Mouse (Mus musculus): Measurements from ENCODE around the gene Sdhc.

The Sdhc gene

DNA sequence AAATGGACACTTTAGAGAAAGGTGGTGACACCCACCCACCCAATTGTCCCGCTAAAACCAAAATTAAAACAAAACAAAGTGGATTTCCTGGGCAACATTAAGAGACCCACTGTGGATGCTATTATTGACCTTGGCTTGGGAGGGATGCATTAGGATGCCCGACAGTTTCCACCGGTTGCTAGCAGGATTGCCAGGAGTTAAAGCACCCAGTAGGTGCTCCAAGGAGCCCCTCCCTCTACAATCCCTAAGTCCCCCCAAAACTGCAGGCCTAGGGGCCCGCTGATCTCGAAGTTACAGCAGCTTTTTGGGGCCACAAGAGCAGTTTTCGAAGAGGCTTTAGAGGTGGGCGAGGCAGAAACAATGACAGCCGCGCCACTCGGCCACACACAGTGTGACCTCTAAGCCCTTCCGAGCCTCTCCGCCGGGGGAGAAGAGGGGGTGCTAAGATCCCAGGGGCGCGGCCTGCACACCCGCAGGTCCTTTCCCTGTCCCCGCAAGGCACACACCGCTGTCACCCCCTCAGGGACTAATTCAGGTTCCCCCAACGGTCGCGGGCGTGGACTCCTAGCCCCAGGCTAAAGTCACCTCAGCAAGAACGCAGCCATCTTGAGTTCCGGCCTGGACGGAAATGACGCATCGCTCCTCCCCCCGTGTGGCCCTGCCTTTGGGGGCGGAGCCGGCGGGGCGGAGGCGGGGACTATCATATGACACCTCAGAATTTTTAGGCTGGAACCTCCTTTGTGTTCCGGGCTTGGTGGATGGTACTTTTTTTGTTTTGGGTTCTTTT is at the start of gene Sdhc, which contains the start of gene Mpz:
Sdhc (minus strand) TSS at position 630 of the 787 bp plus-strand sequence.
Mpz (plus strand) TSS at position 738 of the 787 bp plus-strand sequence.
- DNase-seq (ENCODE audit: low read depth, low spot score), result peak; percentile 98

DNA sequence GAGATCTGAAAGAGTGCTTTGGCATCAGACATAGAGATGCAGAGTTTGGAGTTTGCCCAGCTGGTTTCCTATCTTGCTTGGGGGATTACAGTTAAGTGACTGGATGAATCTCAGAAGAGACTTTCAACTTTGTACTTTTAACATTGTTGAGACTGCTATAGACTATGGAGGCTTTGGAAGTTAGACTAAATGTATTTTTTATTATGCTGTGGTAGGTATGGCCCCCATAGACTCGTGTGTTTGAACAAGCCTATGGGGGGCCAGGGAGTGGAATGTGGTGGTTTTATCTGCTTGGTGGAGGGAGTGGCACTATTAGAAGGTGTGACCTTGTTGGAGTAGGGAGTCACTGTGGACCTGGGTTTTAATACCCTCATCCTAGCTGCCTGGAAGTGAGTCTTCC is 49.1 kb upstream of the Sdhc start:
- DNase-seq (ENCODE audit: low read depth, low spot score), result no peak

DNA sequence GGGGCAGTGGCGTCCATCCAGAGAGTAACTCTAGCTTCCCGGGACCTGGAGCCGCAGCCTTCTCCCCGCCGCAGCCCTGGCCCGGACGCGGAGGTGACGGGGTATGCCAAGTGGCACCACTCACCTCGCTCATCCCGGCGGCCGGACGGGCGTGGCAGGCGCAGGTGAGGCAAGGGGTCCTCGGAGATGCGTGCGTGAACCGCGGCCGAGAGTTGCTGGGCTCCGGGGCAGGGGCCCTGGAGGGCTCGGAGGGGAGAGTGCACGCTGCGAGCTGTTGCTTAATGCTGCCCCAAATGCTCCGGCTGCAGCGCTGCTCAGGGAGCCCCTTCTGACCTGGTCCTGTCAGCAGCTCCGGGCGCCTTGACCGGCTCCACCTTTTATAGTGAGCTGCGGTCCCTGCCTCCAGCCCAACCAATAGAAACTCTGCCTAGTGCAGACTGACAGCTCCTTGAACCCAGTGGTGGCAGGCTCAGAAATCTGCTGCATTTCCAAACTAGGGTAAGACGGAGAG is 45.5 kb upstream of the Sdhc start, which contains the start of gene Pcp4l1:
Pcp4l1 (minus strand) TSS at position 382 of the 511 bp plus-strand sequence.
- DNase-seq (ENCODE audit: low read depth, low spot score), result peak; percentile 6

DNA sequence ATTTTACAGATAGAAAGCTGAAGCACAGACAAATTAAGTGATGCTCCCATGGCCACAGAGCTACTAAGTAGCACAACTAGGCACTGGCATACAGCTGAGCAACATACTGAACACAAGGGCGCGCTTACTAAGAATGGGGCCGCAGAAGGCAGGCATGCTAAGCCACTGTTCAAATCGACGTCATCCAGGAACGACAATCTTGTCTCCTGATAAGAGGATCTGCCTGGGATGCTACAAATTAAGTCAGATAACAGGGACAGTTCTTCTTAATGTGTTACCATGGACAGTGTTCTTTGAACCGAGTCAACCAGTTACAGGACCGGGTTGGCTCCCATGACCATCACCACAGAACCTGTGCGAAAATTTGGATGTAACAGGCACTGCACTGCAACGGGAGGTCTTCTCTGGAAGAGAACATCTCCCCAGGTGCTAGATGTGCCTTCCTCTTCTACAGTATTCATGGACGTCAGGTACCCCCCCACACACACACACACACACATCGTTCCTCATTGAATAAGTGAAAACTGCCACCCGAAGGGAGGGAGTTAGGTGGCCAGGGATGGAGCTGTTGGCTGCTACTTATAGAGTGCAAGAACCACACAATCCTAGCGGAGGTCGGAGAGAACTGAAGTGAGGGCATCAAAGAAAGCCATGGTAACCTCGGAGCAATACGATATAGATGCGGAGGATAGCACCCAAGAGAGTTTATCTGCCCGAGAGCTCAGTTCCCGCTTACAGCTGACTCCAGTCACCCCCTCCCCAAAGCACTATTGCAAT is 44.8 kb upstream of the Sdhc start:
- DNase-seq (ENCODE audit: low read depth, low spot score), result no peak

DNA sequence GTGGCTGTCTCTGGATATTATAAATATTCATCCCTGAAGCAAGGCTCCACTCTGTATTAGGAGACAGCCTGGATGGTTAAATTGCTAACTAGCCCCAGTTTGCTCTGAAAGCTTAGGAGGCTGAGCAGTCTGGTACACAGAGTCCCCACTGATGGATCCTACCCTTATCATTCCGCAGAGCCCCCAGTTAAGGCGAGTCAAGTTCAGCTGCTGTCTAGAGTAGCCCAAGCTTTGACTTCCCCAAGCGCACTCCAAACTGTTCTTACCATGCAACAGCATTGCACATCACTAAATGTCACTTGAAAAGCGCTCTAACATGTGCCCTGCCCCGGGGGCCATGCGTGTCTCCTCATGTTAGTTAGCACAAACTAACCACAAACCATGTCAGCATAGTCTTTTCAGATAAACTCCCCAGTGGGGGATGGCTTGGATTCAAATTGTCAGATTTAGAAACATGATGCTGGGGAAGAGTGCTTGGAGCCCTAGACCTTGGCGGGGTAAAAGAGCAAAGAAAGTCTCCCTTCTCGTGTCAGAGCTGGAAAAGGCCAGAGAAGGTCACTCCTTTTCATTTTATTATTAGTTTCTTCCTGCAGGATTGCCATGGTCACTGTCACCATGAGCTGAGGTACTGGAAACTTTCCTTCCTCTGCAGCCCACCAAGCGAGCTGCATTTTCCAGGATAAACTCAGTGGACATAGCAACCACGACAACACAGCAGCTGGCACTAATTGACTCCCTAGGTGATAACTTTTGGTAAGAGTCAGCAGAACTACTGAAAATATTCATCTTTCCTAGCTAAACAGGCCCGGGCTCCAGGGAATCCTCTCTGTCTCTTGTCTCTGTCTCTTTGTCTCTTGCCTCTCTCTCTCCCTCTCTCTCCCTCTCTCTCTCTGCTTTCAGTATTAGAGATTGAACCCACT is 43.8 kb upstream of the Sdhc start:
- no peak for DNase-seq (ENCODE audit: low read depth, low spot score)

DNA sequence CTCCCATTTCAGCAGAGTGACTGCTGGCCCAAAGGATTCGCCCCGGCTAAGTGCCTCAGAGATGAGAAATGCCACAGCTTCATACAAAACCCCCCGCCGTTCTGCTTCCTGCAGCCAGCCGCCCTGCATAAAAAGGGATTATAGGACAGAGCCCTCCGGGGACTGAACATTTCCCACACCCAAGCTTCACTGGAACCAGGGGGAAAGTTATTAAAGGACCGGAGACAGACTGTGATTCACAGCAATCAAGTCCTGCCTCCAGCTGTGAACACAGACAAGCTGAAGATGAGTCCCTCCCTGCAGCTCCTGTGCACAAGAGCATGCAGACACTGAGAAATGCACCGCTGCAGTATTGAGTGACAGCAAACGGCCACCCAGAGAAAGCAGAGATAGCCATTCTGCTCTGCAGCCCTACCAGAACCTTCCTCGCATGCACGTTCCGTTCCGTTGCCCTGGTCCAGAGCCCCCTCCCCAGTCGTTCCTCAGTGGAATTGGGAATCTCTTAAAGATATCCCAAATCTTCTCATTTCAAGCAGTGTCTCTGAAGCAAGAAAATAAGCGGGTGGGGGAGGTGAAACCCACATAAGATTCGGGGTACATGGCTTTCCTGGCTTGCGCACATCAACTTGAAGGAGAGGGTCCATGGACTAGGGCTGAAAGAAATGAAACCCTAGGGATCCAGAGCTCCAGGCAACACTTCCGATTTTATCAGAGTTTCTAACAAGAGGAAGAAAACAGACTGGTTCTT is 42.9 kb upstream of the Sdhc start:
- DNase-seq (ENCODE audit: low read depth, low spot score), result no peak

DNA sequence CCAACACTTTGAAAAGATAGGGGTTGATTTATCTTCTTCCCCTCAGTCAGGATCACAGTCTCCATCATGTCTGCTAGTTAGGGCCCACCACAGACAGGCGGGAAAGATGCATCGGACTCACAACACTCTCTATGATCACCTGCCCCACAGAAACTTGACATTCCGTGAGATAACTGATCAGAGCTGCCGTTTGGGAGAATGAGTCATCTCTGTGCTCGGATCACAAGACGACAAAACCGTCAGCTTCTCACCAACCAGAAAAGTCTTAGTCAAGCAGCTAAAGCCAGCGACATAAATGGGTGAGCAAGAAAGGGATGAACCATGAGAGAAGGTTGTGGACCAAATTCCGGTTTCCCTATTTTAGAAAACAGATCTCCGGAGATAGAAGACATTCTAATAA is 41.9 kb upstream of the Sdhc start:
- no peak for DNase-seq (ENCODE audit: low read depth, low spot score)

DNA sequence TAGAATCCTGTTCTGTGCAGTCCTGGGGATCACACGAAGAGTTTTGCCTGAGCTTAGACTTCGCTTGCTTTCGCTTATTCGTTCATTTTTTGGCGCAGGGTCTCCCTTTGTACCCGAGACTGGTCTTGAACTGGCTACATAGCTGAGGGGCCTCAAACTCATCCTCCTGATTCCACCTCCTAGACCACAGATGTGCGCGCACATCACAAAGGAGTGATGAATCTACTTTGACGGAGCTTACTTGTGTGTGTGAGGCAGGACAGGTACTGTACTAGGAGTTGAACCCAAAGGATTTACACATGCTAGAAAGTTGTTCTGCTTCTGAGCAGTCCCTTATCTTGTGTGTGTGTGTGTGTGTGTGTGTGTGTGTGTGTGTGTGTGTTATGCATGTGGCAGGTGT is 40.4 kb upstream of the Sdhc start:
- no peak for DNase-seq (ENCODE audit: low read depth, low spot score)

DNA sequence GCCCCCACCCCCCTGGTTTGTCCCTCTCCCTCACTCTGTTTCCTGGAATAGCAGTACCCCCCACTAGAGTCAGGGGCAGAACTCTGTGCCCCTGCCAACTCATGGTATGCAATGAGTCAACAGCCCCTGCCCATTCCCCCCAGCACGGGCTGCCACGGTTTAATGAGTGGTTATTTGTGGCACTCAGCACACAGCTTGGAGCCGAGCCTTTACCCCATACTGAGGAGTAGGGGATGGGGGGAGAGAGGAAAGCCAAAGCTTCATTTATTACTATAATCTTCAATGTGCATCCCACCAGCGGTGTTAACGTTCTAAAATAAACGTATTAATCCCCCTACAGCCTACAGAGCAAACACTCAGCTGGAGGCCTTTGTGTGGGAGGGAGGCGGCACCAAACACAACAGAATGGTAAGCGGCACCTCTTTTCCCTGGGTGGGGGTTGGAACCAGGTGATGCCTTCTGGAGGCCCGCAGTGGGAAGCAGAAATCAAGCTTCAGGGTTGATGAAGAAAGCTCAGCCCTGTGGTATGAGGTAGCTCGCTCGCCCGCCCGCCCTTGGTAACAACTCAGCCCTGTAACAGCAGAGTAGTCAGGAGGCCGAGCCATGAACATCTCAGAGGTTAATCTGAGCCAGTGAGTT is 39.2 kb upstream of the Sdhc start:
- no peak for DNase-seq (ENCODE audit: low read depth, low spot score)

DNA sequence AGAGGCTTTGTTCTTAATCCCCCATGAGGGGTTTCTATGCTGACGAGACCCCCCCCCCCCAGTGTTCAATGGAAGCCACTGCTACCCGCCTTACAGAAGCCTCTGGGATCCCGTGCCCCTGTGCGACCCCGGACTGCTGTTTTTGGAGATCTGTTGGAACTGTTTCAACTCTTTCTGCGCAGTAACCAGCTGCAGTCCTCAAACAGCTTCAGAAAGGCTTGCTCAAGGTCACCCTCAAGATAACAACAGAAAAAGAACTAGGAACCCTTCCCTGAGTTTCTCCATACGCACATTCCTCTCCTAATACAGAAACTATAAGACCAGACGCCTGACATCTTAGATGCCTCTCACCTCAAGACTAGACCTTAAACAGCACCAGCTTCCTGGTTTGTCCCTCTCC is 38.6 kb upstream of the Sdhc start:
- no peak for DNase-seq (ENCODE audit: low read depth, low spot score)

DNA sequence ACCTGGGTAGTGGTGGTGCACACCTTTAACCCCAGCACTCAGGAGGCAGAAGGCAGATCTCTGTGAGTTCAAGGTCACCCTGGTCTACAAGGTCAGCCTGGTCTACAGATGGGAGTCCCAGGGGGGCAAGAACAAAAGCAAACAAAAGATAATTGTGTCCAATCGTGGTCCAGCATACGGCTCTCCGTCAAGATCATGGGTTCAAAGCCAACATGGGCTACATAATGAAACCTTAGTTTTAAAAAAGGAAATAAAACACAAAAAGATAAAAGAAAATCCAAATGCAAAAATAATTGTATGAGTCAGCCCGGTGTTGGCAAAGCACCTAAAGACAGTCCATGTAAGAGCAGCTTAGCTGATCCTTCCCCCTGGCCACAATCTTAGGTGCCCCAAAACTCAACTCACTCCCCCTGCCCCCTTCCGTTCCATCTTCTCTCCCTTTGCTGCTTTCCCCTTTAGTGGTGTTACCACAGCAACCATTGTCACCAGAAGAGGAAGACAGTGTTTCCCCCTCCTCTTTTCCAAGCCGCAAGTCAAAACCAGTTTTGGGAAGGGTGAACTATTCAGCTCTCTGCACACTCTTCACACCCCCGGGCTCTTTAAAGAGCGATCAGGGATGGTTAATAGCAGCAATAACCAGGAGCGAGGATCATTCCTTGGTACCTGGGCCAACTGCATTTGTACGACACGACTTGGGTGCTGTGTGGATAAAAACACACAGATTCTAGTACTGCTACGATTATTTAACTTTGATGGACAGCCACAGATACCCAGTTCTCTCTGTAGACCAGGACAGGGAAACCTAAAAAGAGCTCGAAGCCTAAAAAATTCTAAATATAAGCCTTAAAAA is 37.7 kb upstream of the Sdhc start:
- DNase-seq (ENCODE audit: low read depth, low spot score), result no peak

DNA sequence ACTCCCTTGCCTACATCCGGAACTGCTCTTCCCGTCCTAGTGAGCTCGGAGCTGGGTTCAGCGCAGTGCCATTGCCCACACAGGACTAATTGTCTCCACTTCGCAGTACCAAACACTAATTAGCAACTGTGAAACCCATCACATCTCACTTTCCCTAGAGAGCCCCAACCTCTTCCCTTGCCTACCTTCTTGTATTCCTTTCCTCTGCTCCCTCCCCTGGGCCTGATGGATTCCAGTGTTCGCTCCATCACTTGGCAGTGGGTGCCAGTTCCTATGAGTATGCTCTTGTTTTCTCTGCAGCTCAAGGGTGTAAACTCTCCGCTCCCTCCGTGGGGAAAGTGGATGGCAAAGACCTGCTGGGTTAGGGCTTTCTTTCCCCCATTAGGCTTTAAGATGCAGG is 35.3 kb upstream of the Sdhc start:
- DNase-seq (ENCODE audit: low read depth, low spot score), result no peak

DNA sequence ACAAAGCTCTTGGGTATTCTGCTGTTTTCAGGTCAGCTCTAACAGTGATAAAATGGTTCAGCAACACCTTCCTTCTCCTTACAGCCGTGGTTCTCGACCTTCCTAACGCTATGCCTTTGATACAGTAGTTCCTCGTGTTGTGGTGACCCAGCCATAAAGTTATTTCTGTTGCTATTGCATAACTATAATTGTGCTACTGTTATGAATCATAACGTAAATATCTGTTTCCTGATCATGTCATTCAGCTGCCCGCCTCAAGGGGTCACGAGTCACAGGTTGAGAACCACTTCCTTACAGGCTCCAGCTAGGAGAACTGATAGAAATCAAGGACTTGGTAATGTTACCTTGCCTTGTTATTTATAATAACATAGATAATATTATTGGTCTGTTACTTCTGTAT is 33.9 kb upstream of the Sdhc start:
- peak; percentile 69 for DNase-seq (ENCODE audit: low read depth, low spot score)

DNA sequence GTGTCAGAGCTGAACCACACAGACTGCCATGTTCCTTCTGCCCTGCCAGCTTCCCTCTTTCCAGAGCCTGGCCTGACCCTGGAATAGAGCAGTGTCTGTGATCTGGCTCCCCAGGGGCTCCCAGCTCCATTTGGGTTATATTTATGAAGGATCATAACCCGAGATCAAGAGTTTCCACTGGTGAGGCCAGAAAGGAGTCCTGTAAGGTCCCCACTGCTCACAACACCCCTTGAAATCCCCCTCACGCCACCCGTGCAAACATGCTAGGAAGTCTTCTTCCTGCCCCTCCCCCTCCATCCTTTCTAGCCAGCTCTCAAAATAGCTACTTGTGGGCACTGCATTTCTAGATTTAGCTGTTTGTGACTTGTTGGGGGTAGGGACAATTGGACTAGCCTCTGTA is 33.2 kb upstream of the Sdhc start:
- peak; percentile 14 for DNase-seq (ENCODE audit: low read depth, low spot score)

DNA sequence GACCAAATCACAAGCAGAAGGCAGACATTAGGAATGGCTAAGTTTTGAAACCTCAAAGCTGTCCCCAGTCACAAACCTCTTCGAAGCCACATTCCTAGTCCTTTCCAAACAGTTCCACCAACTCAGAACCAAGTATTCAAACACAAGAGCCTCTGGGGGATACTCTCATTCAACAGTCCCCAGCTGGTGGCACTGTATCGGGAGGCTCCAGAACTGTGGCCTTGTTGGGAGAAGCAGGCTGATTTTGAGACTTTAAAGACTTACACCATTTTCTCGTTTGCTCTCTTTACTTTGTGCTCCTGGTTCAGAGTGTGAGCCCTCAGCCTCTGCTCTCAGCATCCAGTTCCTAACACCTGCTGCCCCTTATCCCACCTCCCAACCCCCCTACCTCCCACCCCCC is 32.6 kb upstream of the Sdhc start:
- no peak for DNase-seq (ENCODE audit: low read depth, low spot score)

DNA sequence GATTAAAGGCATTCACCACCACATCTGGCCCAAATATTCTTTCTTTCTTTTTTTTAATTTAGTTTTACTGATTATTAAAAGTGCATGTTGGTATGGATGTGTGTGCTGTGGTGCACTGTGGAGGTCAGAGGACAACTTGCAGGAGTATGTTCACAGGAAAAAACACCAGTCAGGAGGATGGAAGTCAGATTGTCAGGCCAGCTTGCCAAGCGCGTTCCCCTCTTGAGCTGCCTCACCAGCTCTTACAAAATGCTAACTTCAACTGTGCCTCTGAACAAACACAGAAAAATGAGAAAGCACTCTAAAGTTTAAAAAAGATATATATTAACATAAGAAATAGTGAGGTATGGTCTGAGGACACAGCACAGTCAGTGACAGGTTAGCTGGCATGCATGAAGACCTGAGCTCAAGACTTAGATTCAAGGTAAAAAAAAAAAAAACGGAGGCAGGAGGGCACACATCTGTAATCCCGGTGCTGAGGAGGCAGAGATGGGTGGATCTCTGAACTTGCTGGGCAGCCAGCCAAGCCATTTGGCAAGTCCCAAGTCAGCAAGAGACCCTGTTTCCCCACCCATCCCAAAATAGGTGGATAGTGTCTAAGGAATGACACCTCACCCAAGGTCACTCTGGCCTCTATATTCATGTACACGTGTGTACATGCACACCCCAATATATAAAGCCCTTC is 29.2 kb upstream of the Sdhc start:
- DNase-seq (ENCODE audit: low read depth, low spot score), result no peak

DNA sequence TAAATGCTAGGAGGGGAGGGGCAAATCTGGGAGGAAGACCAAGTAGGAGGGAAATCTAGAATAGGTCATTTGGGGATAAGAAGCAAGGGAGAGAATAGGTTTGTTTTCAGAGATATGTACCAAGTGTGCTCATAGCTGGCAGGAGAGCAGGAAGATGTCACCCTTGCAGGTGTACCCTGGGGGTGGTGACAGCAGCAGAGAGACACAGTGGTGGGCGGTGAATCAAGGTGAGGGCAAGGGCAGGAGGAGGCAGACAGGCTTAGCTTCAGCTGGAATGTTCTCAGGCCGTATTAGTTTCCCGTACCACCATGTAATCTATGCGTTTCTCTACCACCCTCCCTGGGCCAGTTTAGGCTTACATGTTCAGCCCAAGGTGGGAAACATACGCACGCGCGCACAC is 22.4 kb upstream of the Sdhc start:
- no peak for DNase-seq (ENCODE audit: low read depth, low spot score)

DNA sequence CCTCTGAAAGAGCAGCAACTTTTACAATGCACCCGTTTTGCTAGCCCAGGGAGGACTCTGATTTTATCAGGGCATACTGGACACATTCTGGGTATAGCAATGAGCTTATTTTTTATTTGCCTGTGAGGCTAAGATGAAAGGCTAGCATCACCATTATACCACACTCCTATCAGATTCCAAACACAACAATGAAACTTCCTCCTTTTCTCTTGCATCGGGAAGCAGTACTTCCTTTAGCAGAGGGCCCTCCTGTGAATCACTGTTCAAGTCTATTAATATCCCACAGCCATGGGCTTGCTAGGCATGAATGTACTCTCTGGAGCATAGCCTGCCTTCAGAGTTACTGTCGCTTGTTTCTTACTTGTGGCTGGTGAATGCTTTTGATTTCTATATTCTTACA is 20.7 kb upstream of the Sdhc start:
- DNase-seq (ENCODE audit: low read depth, low spot score), result no peak

DNA sequence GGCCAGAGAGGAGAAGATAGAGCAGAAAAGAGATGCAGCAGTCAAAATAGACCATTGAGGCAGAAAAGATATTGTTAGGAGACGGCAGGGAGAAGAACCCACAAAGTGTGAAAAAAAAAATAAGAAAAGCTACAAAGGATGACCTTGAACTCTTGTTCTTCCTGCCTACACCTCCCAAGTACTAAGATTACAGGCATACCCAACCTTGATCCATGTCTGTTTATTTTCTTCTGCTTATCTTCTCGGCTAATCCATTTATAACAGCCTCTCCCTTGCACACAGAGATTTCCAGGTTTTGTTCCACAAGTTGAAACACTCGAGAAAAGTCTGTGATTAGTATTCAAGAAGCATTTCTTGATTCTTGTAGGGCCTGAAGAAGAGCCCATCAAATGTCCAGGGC is 19.5 kb upstream of the Sdhc start:
- DNase-seq (ENCODE audit: low read depth, low spot score), result no peak
